Mouse (Mus musculus) G1E (cell line): ENCODE results near the gene Sh3bp4.

Experiments
- CTCF ChIP-seq: IDR thresholded peaks from 2 replicates; pipeline ENCODE4 v1.5.1; 2012; ENCODE audit warnings: low read depth, low read length, inconsistent platforms, mixed read lengths
- GATA1 ChIP-seq: IDR thresholded peaks from 2 replicates; pipeline ENCODE4 v1.6.1; 2012; ENCODE audit warnings: borderline replicate concordance, low read length, inconsistent platforms, mixed read lengths

DNA sequence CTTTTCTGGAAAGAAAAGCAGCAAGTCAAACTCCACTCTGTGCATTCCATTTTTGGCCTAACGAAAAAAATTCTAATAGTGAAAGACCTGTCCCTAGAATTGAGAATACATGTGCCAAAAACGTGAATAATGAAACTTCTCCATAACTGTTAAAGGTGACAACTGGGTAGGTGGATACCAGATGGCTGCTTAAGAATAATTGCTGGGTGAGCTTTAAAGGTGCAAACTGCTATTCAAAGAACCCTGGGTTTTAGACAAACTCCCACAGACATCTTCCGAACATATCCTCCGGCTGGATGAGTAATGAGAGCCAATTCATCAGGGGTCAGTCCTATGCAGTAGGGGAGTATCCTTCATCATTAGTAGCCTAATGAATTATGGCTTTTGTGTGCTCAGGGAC is 20.7 kb upstream of the Sh3bp4 start:
- TF ChIP-seq CTCF (no peak), GATA1 (no peak)
